Mouse (Mus musculus): ENCODE measurements around the gene Ankrd13b. TPM values are rescaled to one million over a fixed set of nuclear protein-coding genes. Genes with fewer than 3 reads are reported as not detected.

Ankrd13b gene
- polyA plus RNA-seq, 1 experiment from 2014 or later = 3.0 TPM

- peak overlapping the region; percentile 95 for H3K4me2 ChIP-seq (ENCODE audit: low read depth, low read length)
Measured at GRCm38 (mm10) chr11:77488771-77489581, 502 bp downstream of the Ankrd13b start.

DNA sequence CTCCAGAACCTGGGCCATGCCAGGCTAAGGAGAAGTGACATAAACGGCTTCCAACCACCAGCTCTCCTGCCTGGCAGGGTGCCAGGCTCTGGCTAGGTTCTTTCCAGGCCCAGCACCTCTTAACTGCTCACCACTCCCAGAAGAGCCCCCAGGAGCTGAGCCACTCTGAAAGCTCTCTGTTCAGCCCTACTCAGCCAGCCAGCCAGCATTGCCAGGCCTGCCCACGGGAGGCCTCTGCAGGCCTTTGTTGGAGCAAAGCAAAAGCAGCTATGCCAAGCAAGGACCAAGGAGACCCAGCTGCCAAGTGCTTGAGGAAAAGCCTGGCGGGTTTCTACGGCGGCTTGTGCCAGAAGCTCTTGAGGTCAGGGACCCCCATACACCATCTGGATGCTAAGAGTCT, 2.7 kb downstream of the Ankrd13b start:
- no peak overlapping the region for H3K4me3 ChIP-seq (ENCODE audit: low read length)
- H3K4me1 ChIP-seq (replicated peaks; ENCODE audit: control insufficient read depth, insufficient read depth, low read length) = peaks cover 48% of the 10 kb centered on the region
- no peaks in the 10 kb centered on the region for H3K36me3 ChIP-seq (ENCODE audit: control insufficient read depth, insufficient read depth, low read length)
- H3K4me2 ChIP-seq (ENCODE audit: low read depth, low read length) = no peak overlapping the region
- H3K27ac ChIP-seq (ENCODE audit: low read length) = no peak overlapping the region
- no peaks in the 10 kb centered on the region for H3K9me3 ChIP-seq (ENCODE audit: control insufficient read depth, low read length)
- 43% methylated on average over 5 of the region's 5 CpGs for WGBS
- peak overlapping the region; percentile 20; the same call in 1 of the 2 replicates for H3K9ac ChIP-seq (ENCODE audit: low read length)
- no peak for ATAC-seq (ENCODE audit: low read depth)
- no peaks in the 10 kb centered on the region for H3K27me3 ChIP-seq (ENCODE audit: control insufficient read depth, insufficient read depth, low read depth, low read length)

More at GRCm38 (mm10) chr11:77488771-77489581, 502 bp downstream of the Ankrd13b start:
- no peaks in the 10 kb centered on the region for H3K27me3 ChIP-seq (ENCODE audit: control insufficient read depth, insufficient read depth, low read depth, low read length)
- peak overlapping the region; percentile 80 for H3K9ac ChIP-seq (ENCODE audit: low read length)
- peak overlapping the region; percentile 72 for H3K4me3 ChIP-seq (ENCODE audit: low read length)
- H3K36me3 ChIP-seq (ENCODE audit: control insufficient read depth, insufficient read depth, low read length) = no peaks in the 10 kb centered on the region
- no peak for ATAC-seq (ENCODE audit: low read depth)
- no peak overlapping the region for H3K27ac ChIP-seq (ENCODE audit: low read length)
- H3K9me3 ChIP-seq (ENCODE audit: control insufficient read depth, low read length) = no peaks in the 10 kb centered on the region
- WGBS = 3% methylated on average over 32 of the region's 55 CpGs
- peaks cover 52% of the 10 kb centered on the region for H3K4me1 ChIP-seq (replicated peaks; ENCODE audit: control insufficient read depth, insufficient read depth, low read length)

- H3K4me2 ChIP-seq (ENCODE audit: low read depth, low read length) = no peak overlapping the region
- no peaks in the 10 kb centered on the region for H3K9me3 ChIP-seq (ENCODE audit: control insufficient read depth, low read length)
- no peak overlapping the region for H3K9ac ChIP-seq (ENCODE audit: low read length)
- peaks cover 37% of the 10 kb centered on the region for H3K4me1 ChIP-seq (replicated peaks; ENCODE audit: control insufficient read depth, insufficient read depth, low read length)
- 57% methylated on average over 6 of the region's 6 CpGs for WGBS
- no peaks in the 10 kb centered on the region for H3K36me3 ChIP-seq (ENCODE audit: control insufficient read depth, insufficient read depth, low read length)
- H3K27ac ChIP-seq (ENCODE audit: low read length) = no peak overlapping the region
- no peak for ATAC-seq (ENCODE audit: low read depth)
- H3K4me3 ChIP-seq (ENCODE audit: low read length) = no peak overlapping the region
- no peaks in the 10 kb centered on the region for H3K27me3 ChIP-seq (ENCODE audit: control insufficient read depth, insufficient read depth, low read depth, low read length)
Measured at GRCm38 (mm10) chr11:77485229-77485628, 4.2 kb downstream of the Ankrd13b start.

DNA sequence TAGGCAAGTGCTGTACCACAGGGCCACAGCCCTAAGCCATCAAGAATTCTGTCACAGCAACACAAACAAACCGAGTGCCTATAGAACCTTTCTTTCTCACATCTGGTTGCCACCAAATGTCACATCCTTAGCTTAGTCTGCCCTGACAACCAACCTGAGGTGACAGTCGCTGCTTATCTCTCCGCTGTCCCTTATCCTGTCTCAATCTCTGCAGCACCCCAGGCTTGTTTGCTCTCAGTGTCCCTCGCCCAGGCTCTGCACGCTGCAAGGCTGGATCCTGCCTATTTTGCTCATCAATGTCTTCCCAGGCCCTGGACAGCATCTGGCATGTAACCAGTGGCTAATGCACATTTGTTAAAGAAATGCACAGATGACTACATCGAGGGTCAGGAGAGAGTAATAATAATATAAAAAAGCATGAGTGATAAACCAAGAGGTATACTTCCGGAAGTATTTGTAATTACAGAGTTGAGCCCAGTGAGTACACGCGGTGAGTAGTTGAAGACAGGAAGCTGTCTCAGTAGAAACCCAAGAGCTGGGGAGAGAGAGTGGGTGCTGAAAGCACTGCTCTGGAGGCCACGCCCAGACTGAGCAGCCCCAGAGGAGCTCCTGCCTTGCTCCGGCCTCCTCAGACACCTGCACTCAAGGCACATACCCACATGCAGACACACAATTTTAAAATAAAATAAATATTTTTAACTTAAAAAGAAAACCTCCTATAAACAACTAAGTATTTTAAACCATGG, 5.8 kb downstream of the Ankrd13b start:
- peaks cover 29% of the 10 kb centered on the region for H3K4me1 ChIP-seq (replicated peaks; ENCODE audit: control insufficient read depth, insufficient read depth, low read length)
- no peaks in the 10 kb centered on the region for H3K36me3 ChIP-seq (ENCODE audit: control insufficient read depth, insufficient read depth, low read length)
- H3K4me2 ChIP-seq (ENCODE audit: low read depth, low read length) = no peak overlapping the region
- no peak overlapping the region for H3K27ac ChIP-seq (ENCODE audit: low read length)
- no peak overlapping the region for H3K4me3 ChIP-seq (ENCODE audit: low read length)
- no peaks in the 10 kb centered on the region for H3K9me3 ChIP-seq (ENCODE audit: control insufficient read depth, low read length)
- H3K27me3 ChIP-seq (ENCODE audit: control insufficient read depth, insufficient read depth, low read depth, low read length) = no peaks in the 10 kb centered on the region
- H3K9ac ChIP-seq (ENCODE audit: low read length) = no peak overlapping the region
- no peak for ATAC-seq (ENCODE audit: low read depth)
- WGBS = 30% methylated on average over 11 of the region's 11 CpGs

- no peaks in the 10 kb centered on the region for H3K27me3 ChIP-seq (ENCODE audit: control insufficient read depth, insufficient read depth, low read depth, low read length)
- H3K4me1 ChIP-seq (replicated peaks; ENCODE audit: control insufficient read depth, insufficient read depth, low read length) = peaks cover 23% of the 10 kb centered on the region
- H3K4me3 ChIP-seq (ENCODE audit: low read length) = no peak overlapping the region
- WGBS = 58% methylated on average over 3 of the region's 3 CpGs
- no peaks in the 10 kb centered on the region for H3K36me3 ChIP-seq (ENCODE audit: control insufficient read depth, insufficient read depth, low read length)
- H3K9me3 ChIP-seq (ENCODE audit: control insufficient read depth, low read length) = no peaks in the 10 kb centered on the region
- H3K9ac ChIP-seq (ENCODE audit: low read length) = no peak overlapping the region
- ATAC-seq (ENCODE audit: low read depth) = no peak
- H3K27ac ChIP-seq (ENCODE audit: low read length) = no peak overlapping the region
- no peak overlapping the region for H3K4me2 ChIP-seq (ENCODE audit: low read depth, low read length)
Measured at GRCm38 (mm10) chr11:77483043-77483442, 6.4 kb downstream of the Ankrd13b start.

- ATAC-seq (ENCODE audit: low read depth) = no peak
- no peaks in the 10 kb centered on the region for H3K4me1 ChIP-seq (replicated peaks; ENCODE audit: control insufficient read depth, insufficient read depth, low read length)
- peaks cover 5% of the 10 kb centered on the region; the same call in 1 of the 2 replicates for H3K36me3 ChIP-seq (ENCODE audit: control insufficient read depth, insufficient read depth, low read length)
- no peak overlapping the region for H3K4me2 ChIP-seq (ENCODE audit: low read depth, low read length)
- H3K9me3 ChIP-seq (ENCODE audit: control insufficient read depth, low read length) = no peaks in the 10 kb centered on the region
- H3K27ac ChIP-seq (ENCODE audit: low read length) = no peak overlapping the region
- H3K9ac ChIP-seq (ENCODE audit: low read length) = no peak overlapping the region
- no peak overlapping the region for H3K4me3 ChIP-seq (ENCODE audit: low read length)
- no peaks in the 10 kb centered on the region for H3K27me3 ChIP-seq (ENCODE audit: control insufficient read depth, insufficient read depth, low read depth, low read length)
- WGBS = 86% methylated on average over 6 of the region's 6 CpGs
Measured at GRCm38 (mm10) chr11:77476895-77477294, 12.6 kb downstream of the Ankrd13b start.

DNA sequence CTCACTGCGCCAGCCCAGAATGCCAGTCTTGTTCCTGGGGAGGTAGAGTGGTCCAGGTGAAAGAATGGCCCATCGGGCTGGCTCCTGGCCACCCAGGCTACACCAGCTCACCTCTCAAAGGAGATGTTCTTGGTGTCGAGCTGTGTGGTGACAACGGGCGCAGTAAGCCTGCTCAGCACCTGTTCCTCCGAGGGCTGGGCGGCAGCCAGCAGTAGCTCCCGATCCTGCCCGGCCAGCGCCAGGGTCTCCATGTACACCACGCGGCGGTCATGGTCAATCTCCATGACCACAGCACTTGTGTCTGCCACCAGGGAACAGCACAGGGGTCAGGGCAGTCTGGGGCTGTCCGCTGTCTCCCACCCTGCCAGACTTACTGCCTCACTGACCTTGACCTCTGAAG, 13.3 kb downstream of the Ankrd13b start:
- H3K4me3 ChIP-seq (ENCODE audit: low read length) = no peak overlapping the region
- H3K9me3 ChIP-seq (ENCODE audit: control insufficient read depth, low read length) = no peaks in the 10 kb centered on the region
- no peak overlapping the region for H3K4me2 ChIP-seq (ENCODE audit: low read depth, low read length)
- no peak for ATAC-seq (ENCODE audit: low read depth)
- H3K9ac ChIP-seq (ENCODE audit: low read length) = no peak overlapping the region
- no peak overlapping the region for H3K27ac ChIP-seq (ENCODE audit: low read length)
- H3K4me1 ChIP-seq (replicated peaks; ENCODE audit: control insufficient read depth, insufficient read depth, low read length) = no peaks in the 10 kb centered on the region
- 91% methylated on average over 14 of the region's 14 CpGs for WGBS
- peaks cover 9% of the 10 kb centered on the region; the same call in 1 of the 2 replicates for H3K36me3 ChIP-seq (ENCODE audit: control insufficient read depth, insufficient read depth, low read length)
- H3K27me3 ChIP-seq (ENCODE audit: control insufficient read depth, insufficient read depth, low read depth, low read length) = no peaks in the 10 kb centered on the region

GRCm38 (mm10) chr11:77472775-77473174, 16.7 kb downstream of the Ankrd13b start:
- no peak overlapping the region for H3K27ac ChIP-seq (ENCODE audit: low read length)

DNA sequence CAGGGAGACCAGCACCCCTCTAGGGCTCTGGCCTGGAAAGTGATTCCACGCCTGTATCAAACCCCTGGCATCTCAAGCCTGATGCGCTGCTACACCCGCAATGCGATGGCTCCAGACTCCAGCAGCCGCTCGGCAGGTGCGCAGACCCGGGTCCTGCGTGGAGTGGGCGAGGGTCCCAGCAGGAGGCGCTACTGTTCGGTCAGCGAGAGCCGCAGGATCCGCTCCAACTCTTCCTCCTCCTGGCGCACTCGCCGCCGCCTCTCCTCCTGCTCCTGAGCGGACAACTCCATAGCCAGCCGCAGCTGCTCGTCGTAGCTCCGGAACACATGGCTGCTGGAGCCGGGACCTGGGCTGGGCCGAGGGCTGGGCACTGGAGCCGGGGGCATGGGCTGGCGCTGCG, 18.1 kb downstream of the Ankrd13b start:
- WGBS = 73% methylated on average over 28 of the region's 29 CpGs
- peaks cover 8% of the 10 kb centered on the region; the same call in 1 of the 2 replicates for H3K4me1 ChIP-seq (replicated peaks; ENCODE audit: control insufficient read depth, insufficient read depth, low read length)
- H3K9ac ChIP-seq (ENCODE audit: low read length) = no peak overlapping the region
- no peak overlapping the region for H3K27ac ChIP-seq (ENCODE audit: low read length)
- peaks cover 17% of the 10 kb centered on the region for H3K27me3 ChIP-seq (ENCODE audit: control insufficient read depth, insufficient read depth, low read depth, low read length)
- H3K9me3 ChIP-seq (ENCODE audit: control insufficient read depth, low read length) = no peaks in the 10 kb centered on the region
- no peak overlapping the region for H3K4me3 ChIP-seq (ENCODE audit: low read length)
- no peak for ATAC-seq (ENCODE audit: low read depth)
- H3K4me2 ChIP-seq (ENCODE audit: low read depth, low read length) = no peak overlapping the region
- peaks cover 12% of the 10 kb centered on the region; the same call in 1 of the 2 replicates for H3K36me3 ChIP-seq (ENCODE audit: control insufficient read depth, insufficient read depth, low read length)

More at GRCm38 (mm10) chr11:77472775-77473174, 16.7 kb downstream of the Ankrd13b start:
- peaks cover 6% of the 10 kb centered on the region for H3K27me3 ChIP-seq (ENCODE audit: control insufficient read depth, insufficient read depth, low read depth, low read length)
- H3K4me3 ChIP-seq (ENCODE audit: low read length) = no peak overlapping the region
- peaks cover 12% of the 10 kb centered on the region; the same call in 1 of the 2 replicates for H3K36me3 ChIP-seq (ENCODE audit: control insufficient read depth, insufficient read depth, low read length)
- no peaks in the 10 kb centered on the region; the same call in 1 of the 2 replicates for H3K4me1 ChIP-seq (replicated peaks; ENCODE audit: control insufficient read depth, insufficient read depth, low read length)
- no peak overlapping the region for H3K4me2 ChIP-seq (ENCODE audit: low read depth, low read length)
- no peak for ATAC-seq (ENCODE audit: low read depth)
- H3K9me3 ChIP-seq (ENCODE audit: control insufficient read depth, low read length) = no peaks in the 10 kb centered on the region
- 79% methylated on average over 16 of the region's 16 CpGs for WGBS
- H3K9ac ChIP-seq (ENCODE audit: low read length) = no peak overlapping the region
